Mouse (Mus musculus) forebrain, embryonic 10.5 days (tissue): ENCODE data around the gene Car1. TPM values are rescaled to one million over a fixed set of nuclear protein-coding genes. Genes with fewer than 3 reads are reported as not detected.
"Not testable (repeated sequence)": the region's sequence is repeated elsewhere in the genome, so short reads cannot be mapped to it uniquely, and the experiment has no call there.

Experiments
- DNase-seq: peaks from one replicate; pipeline ENCODE4 v3.0.0-alpha.2; 2017; ENCODE audit warnings: low spot score; ENCODE audit errors: extremely low spot score
- H3K27ac ChIP-seq: fragments of 300-500 bp; sonication (generic); 2 replicates; pipeline ENCODE4 v1.5.1; 2016; ENCODE audit warnings: mild to moderate bottlenecking
- H3K27me3 ChIP-seq: fragments of 300-500 bp; sonication (generic); 2 replicates; pipeline ENCODE4 v1.6.1; 2016; ENCODE audit warnings: mild to moderate bottlenecking; ENCODE audit not compliant: poor library complexity, severe bottlenecking
- H3K36me3 ChIP-seq: fragments of 300-500 bp; sonication (generic); replicated peaks from 2 replicates; pipeline ENCODE4 v1.6.1; 2016; ENCODE audit warnings: mild to moderate bottlenecking, moderate library complexity
- H3K4me1 ChIP-seq: fragments of 300-500 bp; sonication (generic); 2 replicates; pipeline ENCODE4 v1.6.1; 2016
- H3K4me3 ChIP-seq: fragments of 300-500 bp; sonication (generic); 2 replicates; pipeline ENCODE4 v1.5.1; 2016; ENCODE audit warnings: mild to moderate bottlenecking, moderate library complexity
- H3K9me3 ChIP-seq: fragments of 300-500 bp; sonication (generic); 2 replicates; pipeline ENCODE4 v1.6.1; 2016; ENCODE audit warnings: mild to moderate bottlenecking, moderate library complexity
- whole genome bisulfite sequencing: fragments of 180-500 bp; shearing (Covaris S2); methylation state at CpG from one replicate; pipeline ENCODE4 v1.1.7; 2016; 5-methylcytosine and 5-hydroxymethylcytosine counted together
- polyA plus RNA-seq: library from polyadenylated mRNA; unstranded; fragments of >200 nt; fragmentation: Nextera tagmentation; extraction: Ambion mirVana; gene quantifications from 2 replicates; pipeline ENCODE4 v1.2.1, GENCODE M21; 2016

Gene Car1
- polyA plus RNA-seq, 1 experiment from 2014 or later = 0.12 TPM

- H3K4me1 ChIP-seq, H3K36me3 ChIP-seq, DNase-seq, H3K9me3 ChIP-seq, H3K27me3 ChIP-seq, H3K27ac ChIP-seq, H3K4me3 ChIP-seq: not testable (repeated sequence)
- 96% methylated on average over 1 of the region's 1 CpGs for WGBS
Measured at GRCm38 (mm10) chr3:14774539-14774938, 33.6 kb downstream of the Car1 start.

- H3K4me3 ChIP-seq, DNase-seq, H3K27ac ChIP-seq, H3K9me3 ChIP-seq, H3K36me3 ChIP-seq, H3K4me1 ChIP-seq, H3K27me3 ChIP-seq: not testable (repeated sequence)
- WGBS = 94% methylated on average over 1 of the region's 1 CpGs
Measured at GRCm38 (mm10) chr3:14772473-14772872, 35.7 kb downstream of the Car1 start.

GRCm38 (mm10) chr3:14764755-14765566 lies 43.2 kb downstream of the Car1 start:
- H3K27ac ChIP-seq = no peak overlapping the region
- no peak for DNase-seq
- WGBS = 79% methylated on average over 2 of the region's 2 CpGs

GRCm38 (mm10) chr3:14755716-14756115 lies 52.5 kb downstream of the Car1 start:
- Histone ChIP-seq H3K27ac (no peak overlapping the region), H3K27me3 (no peaks in the 10 kb centered on the region), H3K4me1 (no peaks in the 10 kb centered on the region), H3K9me3 (no peaks in the 10 kb centered on the region), H3K4me3 (no peak overlapping the region), H3K36me3 (no peaks in the 10 kb centered on the region)
- DNase-seq = no peak
- 98% methylated on average over 1 of the region's 1 CpGs for WGBS

More at GRCm38 (mm10) chr3:14764755-14765566, 43.2 kb downstream of the Car1 start:
- H3K4me3 ChIP-seq = no peak overlapping the region
- H3K9me3 ChIP-seq = no peaks in the 10 kb centered on the region
- no peaks in the 10 kb centered on the region for H3K27me3 ChIP-seq
- no peaks in the 10 kb centered on the region for H3K4me1 ChIP-seq
- no peaks in the 10 kb centered on the region for H3K36me3 ChIP-seq

- Histone ChIP-seq H3K4me1 (no peaks in the 10 kb centered on the region), H3K27me3 (no peaks in the 10 kb centered on the region), H3K4me3 (no peak overlapping the region), H3K9me3 (no peaks in the 10 kb centered on the region), H3K27ac (no peak overlapping the region), H3K36me3 (no peaks in the 10 kb centered on the region)
- DNase-seq = no peak
- 95% methylated on average over 3 of the region's 3 CpGs for WGBS
Measured at GRCm38 (mm10) chr3:14746041-14746440, 62.1 kb downstream of the Car1 start.

GRCm38 (mm10) chr3:14738261-14738660 lies 69.9 kb downstream of the Car1 start:
- Histone ChIP-seq H3K27me3 (no peaks in the 10 kb centered on the region), H3K4me3 (no peak overlapping the region), H3K27ac (no peak overlapping the region), H3K36me3 (no peaks in the 10 kb centered on the region), H3K9me3 (no peaks in the 10 kb centered on the region), H3K4me1 (no peaks in the 10 kb centered on the region)
- no peak for DNase-seq
- WGBS = 82% methylated on average over 2 of the region's 2 CpGs

GRCm38 (mm10) chr3:14727496-14727895 lies 80.7 kb downstream of the Car1 start:
- H3K27me3 ChIP-seq, DNase-seq, H3K36me3 ChIP-seq, H3K9me3 ChIP-seq, H3K27ac ChIP-seq, H3K4me3 ChIP-seq, H3K4me1 ChIP-seq: not testable (repeated sequence)
- 97% methylated on average over 1 of the region's 1 CpGs for WGBS

GRCm38 (mm10) chr3:14725462-14725861 lies 82.7 kb downstream of the Car1 start:
- H3K36me3 ChIP-seq, H3K4me1 ChIP-seq, H3K9me3 ChIP-seq, H3K27me3 ChIP-seq, DNase-seq, H3K4me3 ChIP-seq, H3K27ac ChIP-seq: not testable (repeated sequence)

Other genes starting within 250 kb of the Car1 start
- gene 1810022K09Rik, start 197.1 kb downstream of the Car1 start, polyA plus RNA-seq = 442 and 456 TPM in 2 replicates
- gene Car13, start 166.6 kb downstream of the Car1 start, polyA plus RNA-seq = 3.0 and 3.6 TPM in 2 replicates
- 2.2 and 3.4 TPM in 2 replicates for gene Car3, start 55.1 kb upstream of the Car1 start, polyA plus RNA-seq
- gene Car2, start 77.9 kb upstream of the Car1 start, polyA plus RNA-seq = 88.4 and 120 TPM in 2 replicates